In genomic region chr13:118715066-118716018, GRCm38 (mm10) we compare ENCODE assay signal across 8 mouse cellular contexts. TPM values are rescaled to one million over a fixed set of nuclear protein-coding genes. Genes with fewer than 3 reads are reported as not detected.
DNase-seq lines count a peak whose midpoint lies in the region; ATAC-seq and TF ChIP-seq lines count a peak whose summit lies in the region.

No protein-coding gene starts in this region.

- no peak for TF ChIP-seq EP300 in heart, postnatal 0 days (IDR thresholded peaks at IDR 0.05; ENCODE audit: low read depth)

- no peak overlapping the region for H3K27ac ChIP-seq in cortical plate, adult 2 months (ENCODE audit: insufficient read depth, low read length)
- no peak overlapping the region for H3K27ac ChIP-seq in heart, postnatal 0 days (ENCODE audit: low read depth)
- H3K27ac ChIP-seq in limb, embryonic 12.5 days = peak overlapping the region; percentile 90
- no peak overlapping the region for H3K27ac ChIP-seq in midbrain, postnatal 0 days (ENCODE audit: low read depth, low read length)

- peak; percentile 17; the same call in 1 of the 2 replicates for ATAC-seq in heart, postnatal 0 days (ENCODE audit: insufficient read depth, low read depth)
- peak; percentile 44 for ATAC-seq in limb, embryonic 12.5 days (ENCODE audit: insufficient number of reproducible peaks, insufficient read depth, low FRiP score, low TSS enrichment, low read depth)
- ATAC-seq in midbrain, postnatal 0 days (ENCODE audit: low FRiP score) = peak; percentile 47; the same call in 1 of the 2 replicates

- peak; percentile 19 to 20 for DNase-seq in layer of hippocampus, postnatal 25 days (ENCODE audit: extremely low spot score in 1 of 2, low spot score in 1 of 2)
- no peak for DNase-seq in layer of hippocampus, adult 8-10 months (ENCODE audit: low spot score in 2 of 2)
- DNase-seq in heart, postnatal 0 days (ENCODE audit: low spot score) = no peak
- no peak for DNase-seq in midbrain, postnatal 0 days (ENCODE audit: low spot score)
- no peak for DNase-seq in MN1 (ENCODE audit: low spot score)
- DNase-seq in cerebellum, adult 9-11 months = no peak

- H3K9me3 ChIP-seq in heart, postnatal 0 days (replicated peaks; ENCODE audit: control insufficient read depth, low read length) = no peaks in the 10 kb centered on the region
- H3K9me3 ChIP-seq in limb, embryonic 12.5 days = no peaks in the 10 kb centered on the region
- H3K9me3 ChIP-seq in midbrain, postnatal 0 days (ENCODE audit: low read length) = no peaks in the 10 kb centered on the region

- under 1% methylated on average over 31 of the region's 31 CpGs for WGBS in heart, postnatal 0 days
- WGBS in limb, embryonic 12.5 days = 1% methylated on average over 31 of the region's 31 CpGs
- 3% methylated on average over 30 of the region's 31 CpGs for WGBS in midbrain, postnatal 0 days

- no peaks in the 10 kb centered on the region; the same call in 1 of the 2 replicates for H3K4me1 ChIP-seq in cortical plate, adult 2 months (ENCODE audit: control insufficient read depth, insufficient read depth, low read length)
- H3K4me1 ChIP-seq in heart, postnatal 0 days (ENCODE audit: control insufficient read depth, insufficient read depth) = no peaks in the 10 kb centered on the region; the same call in 1 of the 2 replicates
- H3K4me1 ChIP-seq in limb, embryonic 12.5 days (replicated peaks) = peaks cover 13% of the 10 kb centered on the region
- H3K4me1 ChIP-seq in midbrain, postnatal 0 days (ENCODE audit: insufficient read depth, low read length) = peaks cover 6% of the 10 kb centered on the region

- H3K4me2 ChIP-seq in heart, postnatal 0 days (ENCODE audit: low read depth, low read length) = peak overlapping the region; percentile 85
- H3K4me2 ChIP-seq in limb, embryonic 12.5 days = peak overlapping the region; percentile 90
- peak overlapping the region; percentile 98 for H3K4me2 ChIP-seq in midbrain, postnatal 0 days (ENCODE audit: low read depth, low read length, poor library complexity, severe bottlenecking)

- H3K27me3 ChIP-seq in heart, postnatal 0 days (ENCODE audit: control insufficient read depth, insufficient read depth, low read length) = peaks cover 27% of the 10 kb centered on the region; the same call in 1 of the 2 replicates
- 0 out of 2 replicates have a peak, but pooled peaks cover 4% of the 10 kb centered on the region for H3K27me3 ChIP-seq in limb, embryonic 12.5 days
- peaks cover 3% of the 10 kb centered on the region for H3K27me3 ChIP-seq in midbrain, postnatal 0 days (ENCODE audit: insufficient read depth, low read length)

- H3K36me3 ChIP-seq in heart, postnatal 0 days (replicated peaks; ENCODE audit: control insufficient read depth, insufficient read depth, low read length) = no peaks in the 10 kb centered on the region
- no peaks in the 10 kb centered on the region for H3K36me3 ChIP-seq in limb, embryonic 12.5 days
- H3K36me3 ChIP-seq in midbrain, postnatal 0 days (ENCODE audit: insufficient read depth, low read length) = no peaks in the 10 kb centered on the region

- TF ChIP-seq CTCF in cortical plate, adult 2 months (IDR thresholded peaks at IDR 0.05; ENCODE audit: extremely low read depth, insufficient read depth, low read length) = no peak
- no peak for TF ChIP-seq CTCF in heart, postnatal 0 days (IDR thresholded peaks at IDR 0.05; ENCODE audit: low read depth)
- no peak; the same call in 1 of the 2 replicates for TF ChIP-seq CTCF in midbrain, postnatal 0 days (IDR thresholded peaks at IDR 0.05)

- H3K4me3 ChIP-seq in cortical plate, adult 2 months (ENCODE audit: insufficient read depth, low read length) = peak overlapping the region; percentile 77
- H3K4me3 ChIP-seq in heart, postnatal 0 days (ENCODE audit: low read depth, low read length) = peak overlapping the region; percentile 48
- peak overlapping the region; percentile 57 for H3K4me3 ChIP-seq in limb, embryonic 12.5 days (replicated peaks)
- H3K4me3 ChIP-seq in midbrain, postnatal 0 days (ENCODE audit: low read depth, low read length) = peak overlapping the region; percentile 57

- no peak for TF ChIP-seq POLR2A in cortical plate, adult 2 months (IDR thresholded peaks at IDR 0.05; ENCODE audit: extremely low read depth, insufficient read depth, low read length)

- H3K9ac ChIP-seq in heart, postnatal 0 days (replicated peaks; ENCODE audit: low read depth, low read length) = no peak overlapping the region
- peak overlapping the region; percentile 64 for H3K9ac ChIP-seq in limb, embryonic 12.5 days (replicated peaks)
- no peak overlapping the region; the same call in 1 of the 2 replicates for H3K9ac ChIP-seq in midbrain, postnatal 0 days (replicated peaks; ENCODE audit: low read length, poor library complexity, severe bottlenecking)

RNA-seq across cellular contexts. Expression of gene Fgf10, which starts 45.8 kb away (rescaled TPM):
- 10 to 100 TPM; 10.6 to 12.7 TPM for total RNA-seq in layer of hippocampus, postnatal 25 days (2021)
- total RNA-seq in layer of hippocampus, adult 8-10 months (2022) = 10 to 100 TPM; 10.3 to 15.9 (median 13.1) TPM
- 2.2 TPM in 2 replicates for polyA plus RNA-seq in cortical plate, adult 2 months (2012; rRNA removed)
- not detected in 2 replicates for total RNA-seq in heart, postnatal 0 days (2014; rRNA removed; ENCODE audit: low replicate concordance)
- 0.05 and 0.11 TPM in 2 replicates for polyA plus RNA-seq in heart, postnatal 0 days (2015; fragmentation: Nextera tagmentation; extraction: Ambion mirVana)
- polyA plus RNA-seq in limb, embryonic 12.5 days (2016; fragmentation: Nextera tagmentation; extraction: Ambion mirVana) = 7.9 and 9.1 TPM in 2 replicates
- total RNA-seq in midbrain, postnatal 0 days (2014; rRNA removed) = 0.60 and 1.2 TPM in 2 replicates
- 2.1 and 2.2 TPM in 2 replicates for polyA plus RNA-seq in midbrain, postnatal 0 days (2015; fragmentation: Nextera tagmentation; extraction: Ambion mirVana)

Comparison
In these comparisons a context has a peak if more than half of its experiments do, and no peak if none do; other contexts are left out.
1. DNase-seq: peak in layer of hippocampus, postnatal 25 days (2 of 2); none in layer of hippocampus, adult 8-10 months (0 of 2), heart, postnatal 0 days (single experiment), midbrain, postnatal 0 days (single experiment), MN1 (single experiment) and cerebellum, adult 9-11 months (single experiment).
2. Peak in every context shown above with its lines, with median percentiles within 50 percentile points of each other: H3K4me3 ChIP-seq, ATAC-seq and H3K4me2 ChIP-seq.